Mouse (Mus musculus): ENCODE data around the gene Ptprm.

GRCm38 (mm10) chr17:67263024-67263423 lies 91.2 kb downstream of the Ptprm start:
- TF ChIP-seq CTCF (IDR thresholded peaks at IDR 0.05; ENCODE audit: borderline replicate concordance, extremely low read depth, insufficient read depth, insufficient read length) (no peak), POLR2A (IDR thresholded peaks at IDR 0.05; ENCODE audit: borderline replicate concordance, extremely low read depth, insufficient read depth, insufficient read length, poor library complexity, severe bottlenecking) (no peak)

Measured in brain, embryonic 14.5 days (tissue).